Mouse (Mus musculus) common myeloid progenitor, adult 5-6 weeks (primary cell): ENCODE measurements around the gene Sike1. TPM values are rescaled to one million over a fixed set of nuclear protein-coding genes. Genes with fewer than 3 reads are reported as not detected.

Source experiments
- ATAC-seq: replicated peaks from 2 replicates; pipeline ENCODE4 v1.8.0; 2016; ENCODE audit warnings: low read depth, mild to moderate bottlenecking, moderate TSS enrichment, inconsistent platforms; ENCODE audit not compliant: poor library complexity, severe bottlenecking
- total RNA-seq: library from RNA; stranded (forward); fragments of 200-1000, 187-1606 nt; gene quantifications from 2 replicates; pipeline ENCODE4 v1.2.3, GENCODE M21; 2017

Sike1 gene
- total RNA-seq, 1 experiment from 2014 or later, result 34.2 TPM

DNA sequence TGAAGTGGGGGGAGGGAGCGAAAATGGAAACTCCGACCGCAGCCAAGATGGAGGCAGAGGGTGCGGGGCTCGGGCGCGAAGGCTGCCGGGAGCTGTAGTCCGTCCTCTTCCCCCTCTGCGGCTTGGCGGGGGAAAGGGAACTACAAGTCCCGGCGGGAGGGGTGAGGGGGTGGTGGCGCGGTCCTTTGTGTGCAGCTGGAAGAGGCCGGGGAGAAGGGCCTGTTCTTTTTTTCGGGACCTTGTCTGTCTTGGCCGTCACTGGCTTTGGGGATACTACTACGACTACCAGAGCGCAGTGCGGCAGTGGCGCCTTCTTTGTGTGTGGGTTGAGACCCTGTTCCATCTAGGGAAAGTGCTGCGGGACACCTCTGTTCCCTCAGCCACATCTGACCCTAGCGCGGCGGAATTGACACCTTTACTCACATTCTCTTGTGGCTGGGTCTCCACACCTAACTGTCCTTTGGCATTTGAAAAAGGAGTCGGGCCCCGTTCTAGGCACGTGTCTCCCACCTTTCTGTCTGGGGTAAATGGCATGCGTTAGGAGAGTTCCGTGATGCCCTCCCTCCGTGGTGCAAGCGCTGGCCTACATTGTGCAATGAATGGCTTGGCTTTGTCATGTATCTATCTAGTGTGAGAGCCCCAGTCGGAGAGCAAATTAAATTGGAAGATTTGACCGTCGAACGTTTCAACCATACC, 25.6 kb downstream of the Sike1 start:
- ATAC-seq, result peak; percentile 71

DNA sequence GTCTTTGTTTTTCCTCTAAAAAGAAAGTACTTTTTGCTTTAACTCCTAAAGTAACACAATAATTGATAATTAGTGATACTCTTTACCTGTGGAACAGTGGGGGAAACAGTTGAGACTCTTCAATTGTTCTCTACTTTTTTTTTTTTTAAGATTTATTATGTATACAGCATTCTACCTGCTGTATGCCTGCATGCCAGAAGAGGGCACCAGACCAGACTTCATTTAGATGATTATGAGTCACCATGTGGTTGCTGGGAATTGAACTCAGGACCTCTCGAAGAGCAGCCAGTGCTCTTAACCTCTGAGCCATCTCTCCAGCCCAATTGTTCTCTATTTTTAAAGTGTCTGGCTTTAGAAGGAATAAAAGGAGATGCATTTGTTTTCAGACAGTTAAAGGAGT, 30.7 kb downstream of the Sike1 start:
- no peak for ATAC-seq

DNA sequence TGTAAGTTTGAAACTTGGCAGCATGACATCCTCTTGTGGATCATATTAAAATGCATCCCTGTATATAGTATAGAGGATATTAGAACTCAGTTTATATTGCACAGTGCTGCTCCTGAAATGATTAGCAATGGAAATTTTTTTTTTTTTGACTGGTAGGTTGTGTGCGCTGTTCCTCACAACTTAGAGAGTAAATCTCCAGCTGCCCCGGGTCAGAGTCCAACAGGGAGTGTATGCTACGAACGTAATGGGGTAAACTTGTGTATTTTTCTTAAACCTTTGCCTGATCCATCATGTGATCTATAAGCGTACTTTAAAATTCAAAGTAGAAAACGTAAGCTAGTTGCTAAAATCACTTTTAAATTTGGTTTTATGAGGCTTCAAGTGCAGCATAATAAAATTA, 44.8 kb downstream of the Sike1 start:
- no peak for ATAC-seq

DNA sequence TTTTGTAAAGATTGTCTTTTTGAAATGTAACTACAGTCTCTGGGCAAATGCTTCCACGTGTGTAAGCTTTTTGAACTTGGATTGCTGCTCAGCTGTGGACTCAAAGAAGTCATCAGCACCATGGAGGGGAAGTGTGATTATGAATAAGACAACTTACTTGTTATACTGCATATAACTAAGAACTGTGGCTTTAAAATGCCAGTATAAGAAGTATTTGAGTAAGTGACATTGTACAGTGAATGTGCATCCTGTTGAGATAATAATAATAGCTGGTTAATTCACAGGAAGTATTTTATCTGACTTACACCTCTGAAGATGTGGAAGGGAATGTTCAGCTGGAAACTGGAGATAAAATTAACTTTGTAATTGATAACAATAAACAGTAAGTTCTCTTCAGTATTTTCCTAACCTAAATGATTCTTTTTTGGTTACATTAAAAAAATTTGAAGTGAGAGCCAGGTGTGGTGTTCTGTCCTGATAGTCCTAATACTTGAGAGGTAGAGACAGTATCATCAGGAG, 45.4 kb downstream of the Sike1 start:
- ATAC-seq, result no peak

DNA sequence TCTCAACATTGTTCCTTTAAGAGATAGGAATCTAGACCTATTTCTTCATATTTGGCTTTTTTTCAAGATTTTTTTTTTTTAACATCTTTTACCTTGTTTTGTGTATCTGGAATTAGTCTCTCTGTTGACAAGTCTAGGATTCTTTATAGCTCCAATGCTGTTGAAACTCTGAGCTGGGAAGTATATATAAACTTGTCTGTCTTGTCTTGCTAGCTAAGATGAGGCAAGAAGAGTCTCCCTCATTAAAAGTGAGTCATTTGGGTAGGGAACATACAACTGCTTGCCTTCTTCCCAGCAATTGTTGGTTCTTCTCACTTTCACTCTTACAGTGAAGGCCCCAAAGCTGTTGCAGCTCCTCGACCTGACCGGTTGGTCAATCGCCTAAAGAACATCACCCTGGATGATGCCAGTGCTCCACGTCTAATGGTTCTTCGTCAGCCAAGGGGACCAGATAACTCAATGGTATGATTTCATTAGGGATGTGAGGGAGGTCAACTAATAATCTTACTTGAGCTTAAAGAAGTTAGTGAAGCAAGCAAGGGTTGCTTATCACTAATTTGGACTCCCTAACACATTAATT, 60.6 kb downstream of the Sike1 start:
- ATAC-seq, result no peak

DNA sequence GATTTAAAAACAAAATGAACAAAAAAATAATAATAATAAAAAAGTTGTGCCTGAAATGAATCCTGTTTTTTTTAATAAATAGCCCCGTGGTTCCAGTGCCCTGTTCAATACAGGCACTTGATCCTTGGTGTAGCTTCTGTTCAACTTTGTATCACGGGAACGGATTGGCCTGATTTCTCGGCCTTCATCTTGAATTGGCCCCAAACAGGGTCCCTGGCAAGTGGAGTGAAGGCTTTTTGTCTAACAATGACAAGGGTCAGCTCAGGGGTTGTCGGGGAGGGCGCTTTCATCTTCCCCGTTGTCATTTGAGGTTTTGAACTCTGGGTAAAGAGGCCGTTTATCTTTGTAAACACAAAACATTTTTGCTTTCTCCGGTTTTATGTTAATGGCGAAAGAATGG, 62.2 kb downstream of the Sike1 start:
- ATAC-seq, result peak; percentile 9

Other genes starting within 250 kb of the Sike1 start
- not detected in 2 replicates for gene Tshb, start 213.0 kb upstream of the Sike1 start, total RNA-seq
- not detected in 2 replicates for gene Sycp1, start 59.6 kb upstream of the Sike1 start, total RNA-seq
- gene Nr1h5, start 31.6 kb upstream of the Sike1 start, total RNA-seq, result not detected in 2 replicates
- 549 and 614 TPM in 2 replicates for gene Csde1, start 24.7 kb downstream of the Sike1 start, total RNA-seq
- gene Nras, start 62.6 kb downstream of the Sike1 start, total RNA-seq, result 104 and 110 TPM in 2 replicates
- not detected in 2 replicates for gene Ampd1, start 78.3 kb downstream of the Sike1 start, total RNA-seq
- 3.9 and 4.1 TPM in 2 replicates for gene Dennd2c, start 106.9 kb downstream of the Sike1 start, total RNA-seq
- gene Bcas2, start 175.9 kb downstream of the Sike1 start, total RNA-seq, result 173 and 237 TPM in 2 replicates